Mouse (Mus musculus) CH12.LX (cell line): ENCODE data around the gene Ctdsp1.

ENCODE experiments used
- CTCF ChIP-seq, 2 experiments: IDR thresholded peaks in 1 of 2; conservative IDR thresholded peaks in 1 of 2; 2 replicates each; pipeline ENCODE4 v1.5.1; 2011 to 2012; ENCODE audit warnings: low read depth in 2 of 2, low read length in 2 of 2, improper control_type of control experiment in 1 of 2, inconsistent platforms in 1 of 2, mild to moderate bottlenecking in 1 of 2, moderate library complexity in 1 of 2
- EP300 ChIP-seq: IDR thresholded peaks from 2 replicates; pipeline ENCODE4 v1.6.1; 2011; ENCODE audit warnings: low read length, improper control_type of control experiment
- POLR2A ChIP-seq: IDR thresholded peaks from 2 replicates; pipeline ENCODE4 v1.6.1; 2011; ENCODE audit warnings: low read depth, mild to moderate bottlenecking, improper control_type of control experiment, low read length
- RAD21 ChIP-seq: IDR thresholded peaks from 2 replicates; pipeline ENCODE4 v1.6.1; 2011; ENCODE audit warnings: low read depth, mild to moderate bottlenecking, low read length, improper control_type of control experiment, moderate library complexity
- USF1 ChIP-seq: IDR thresholded peaks from 2 replicates; pipeline ENCODE4 v1.6.1; 2014; ENCODE audit warnings: low read depth, mild to moderate bottlenecking, inconsistent platforms, low read length, improper control_type of control experiment
- USF2 ChIP-seq: conservative IDR thresholded peaks from 2 replicates; pipeline ENCODE4 v1.6.1; 2011; ENCODE audit warnings: low read depth, low read length, improper control_type of control experiment

DNA sequence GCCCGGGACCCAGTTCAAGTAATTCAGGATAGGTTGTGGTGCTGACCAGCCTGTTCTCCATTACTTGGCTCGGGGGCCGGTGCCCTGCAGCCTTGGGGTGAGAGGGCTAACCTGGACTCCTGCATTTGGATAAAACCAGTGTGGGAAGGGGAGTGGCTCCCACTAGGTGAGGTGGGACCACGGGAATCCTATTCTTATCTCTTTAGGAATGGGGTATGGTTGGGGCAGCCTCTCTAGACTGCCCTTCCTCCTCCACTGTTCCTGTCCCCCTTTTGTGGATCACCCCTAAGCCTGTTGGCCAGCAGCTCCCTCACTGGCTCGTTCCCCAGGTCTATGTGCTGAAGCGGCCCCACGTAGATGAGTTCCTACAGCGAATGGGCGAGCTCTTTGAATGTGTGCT, 3.0 kb downstream of the Ctdsp1 start:
- TF ChIP-seq USF1, result no peak
- no peak for TF ChIP-seq CTCF (conservative IDR thresholded peaks at IDR 0.05 in 1 of 2, IDR thresholded peaks at IDR 0.05 in 1 of 2; ENCODE audit: low read depth in 2 of 2, low read length in 2 of 2)
- no peak for TF ChIP-seq USF2
- no peak for TF ChIP-seq POLR2A
- TF ChIP-seq RAD21, result no peak
- no peak for TF ChIP-seq EP300
